Mouse (Mus musculus) hindbrain, embryonic 11.5 days (tissue): ENCODE measurements at regions not wholly inside any gene's neighbourhood (a gene's known extent, or its start where the extent isn't known, plus 50 kb on each side); places are given as distances from the start of the nearest gene placed in this dataset.

Experiments used
- ATAC-seq: fragments of 200-750 bp; cut with Nextera tagmentation; 2 replicates; pipeline ENCODE4 v1.8.0; 2017; ENCODE audit warnings: mild to moderate bottlenecking, moderate TSS enrichment, moderate library complexity; ENCODE audit not compliant: low FRiP score
- DNase-seq: peaks from one replicate; pipeline ENCODE4 v3.0.0-alpha.2; 2015; ENCODE audit warnings: low spot score
- H3K27ac ChIP-seq: fragments of 300-500 bp; sonication (generic); 2 replicates; pipeline ENCODE4 v1.5.1; 2014; ENCODE audit warnings: mild to moderate bottlenecking, low read depth, low read length
- H3K27me3 ChIP-seq: fragments of 300-500 bp; sonication (generic); 2 replicates; pipeline ENCODE4 v1.6.1; 2014; ENCODE audit warnings: mild to moderate bottlenecking, low read length, moderate library complexity, mixed read lengths; ENCODE audit not compliant: control insufficient read depth, insufficient read depth
- H3K36me3 ChIP-seq: fragments of 300-500 bp; sonication (generic); 2 replicates; pipeline ENCODE4 v1.6.1; 2014; ENCODE audit warnings: mild to moderate bottlenecking, low read length, moderate library complexity, mixed read lengths; ENCODE audit not compliant: control insufficient read depth, insufficient read depth
- H3K4me1 ChIP-seq: fragments of 300-500 bp; sonication (generic); replicated peaks from 2 replicates; pipeline ENCODE4 v1.6.1; 2014; ENCODE audit warnings: low read length, mixed read lengths; ENCODE audit not compliant: control insufficient read depth, insufficient read depth
- H3K4me2 ChIP-seq: fragments of 300-500 bp; sonication (generic); replicated peaks from 2 replicates; pipeline ENCODE4 v1.6.1; 2014; ENCODE audit warnings: mild to moderate bottlenecking, low read depth, low read length
- H3K4me3 ChIP-seq: fragments of 300-500 bp; sonication (generic); 2 replicates; pipeline ENCODE4 v1.5.1; 2014; ENCODE audit warnings: low read depth, low read length
- H3K9ac ChIP-seq: fragments of 300-500 bp; sonication (generic); 2 replicates; pipeline ENCODE4 v1.6.1; 2014; ENCODE audit warnings: low read depth, low read length
- H3K9me3 ChIP-seq: fragments of 300-500 bp; sonication (generic); 2 replicates; pipeline ENCODE4 v1.6.1; 2016; ENCODE audit warnings: low read length; ENCODE audit not compliant: control insufficient read depth
- WGBS: fragments of 180-500 bp; shearing (Covaris S2); extraction: QIAGEN DNeasy Blood & Tissue Kit; methylation state at CpG from one replicate; pipeline ENCODE4 v1.1.7; 2014; 5-methylcytosine and 5-hydroxymethylcytosine counted together

DNA sequence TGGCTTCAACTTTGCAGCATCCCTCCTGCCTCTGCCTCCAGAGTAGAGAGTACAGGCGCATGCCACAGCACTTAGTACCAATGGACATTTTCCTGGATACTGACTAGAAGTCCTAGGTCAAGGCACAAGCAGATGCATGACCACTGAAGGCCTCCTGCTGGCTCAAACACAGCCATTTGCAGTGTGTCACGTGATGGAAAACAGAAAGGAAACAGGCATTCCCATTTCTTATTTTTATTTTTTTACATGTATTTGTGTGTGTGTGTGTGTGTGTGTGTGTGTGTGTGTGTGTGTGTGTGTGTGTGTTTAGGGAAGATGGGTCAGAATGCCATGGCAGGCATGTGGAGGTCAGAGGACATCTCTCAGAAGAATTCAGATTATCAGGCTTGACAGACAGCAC is 65.6 kb downstream of the Thap12 start:
- no peak for ATAC-seq
- H3K9me3 ChIP-seq, result no peaks in the 10 kb centered on the region
- no peak overlapping the region for H3K4me2 ChIP-seq
- DNase-seq, result no peak
- no peak overlapping the region for H3K9ac ChIP-seq
- 87% methylated on average over 2 of the region's 2 CpGs for WGBS
- H3K4me1 ChIP-seq, result no peaks in the 10 kb centered on the region
- H3K27me3 ChIP-seq, result no peaks in the 10 kb centered on the region
- no peak overlapping the region for H3K27ac ChIP-seq
- no peaks in the 10 kb centered on the region for H3K36me3 ChIP-seq
- H3K4me3 ChIP-seq, result no peak overlapping the region

DNA sequence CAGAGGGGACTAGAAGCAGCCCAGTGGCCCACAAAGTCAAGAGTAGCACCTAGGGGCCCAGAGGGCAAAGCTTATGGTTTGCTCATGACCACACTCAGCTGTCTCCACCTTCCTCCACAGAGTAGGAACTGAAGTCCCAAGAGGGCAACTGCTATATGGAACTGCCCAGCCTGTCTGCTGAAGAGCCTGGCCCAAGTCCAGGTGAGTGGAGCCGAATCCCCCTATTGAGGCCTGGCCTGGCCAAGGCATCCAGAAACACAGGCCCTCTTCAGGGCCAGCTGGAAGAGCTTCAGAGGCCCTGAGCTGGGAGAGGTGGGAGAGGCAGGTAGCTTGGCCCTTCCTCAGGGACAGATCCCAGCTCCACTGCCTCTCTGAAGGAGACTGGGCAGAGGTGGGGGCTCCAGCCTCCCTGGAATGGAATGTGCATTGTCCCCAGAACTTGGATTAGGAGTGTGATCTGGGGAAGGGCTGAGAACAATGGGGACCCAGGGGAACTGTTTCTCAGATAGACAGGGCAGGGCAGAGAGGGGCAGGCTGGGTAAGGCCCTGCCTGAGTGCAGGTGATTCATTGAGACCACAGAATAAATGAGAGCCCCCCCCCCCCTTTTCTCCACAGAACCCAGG is 65.7 kb upstream of the Wnt11 start:
- ATAC-seq, result no peak
- no peak overlapping the region for H3K9ac ChIP-seq
- WGBS, result 87% methylated on average over 1 of the region's 1 CpGs

DNA sequence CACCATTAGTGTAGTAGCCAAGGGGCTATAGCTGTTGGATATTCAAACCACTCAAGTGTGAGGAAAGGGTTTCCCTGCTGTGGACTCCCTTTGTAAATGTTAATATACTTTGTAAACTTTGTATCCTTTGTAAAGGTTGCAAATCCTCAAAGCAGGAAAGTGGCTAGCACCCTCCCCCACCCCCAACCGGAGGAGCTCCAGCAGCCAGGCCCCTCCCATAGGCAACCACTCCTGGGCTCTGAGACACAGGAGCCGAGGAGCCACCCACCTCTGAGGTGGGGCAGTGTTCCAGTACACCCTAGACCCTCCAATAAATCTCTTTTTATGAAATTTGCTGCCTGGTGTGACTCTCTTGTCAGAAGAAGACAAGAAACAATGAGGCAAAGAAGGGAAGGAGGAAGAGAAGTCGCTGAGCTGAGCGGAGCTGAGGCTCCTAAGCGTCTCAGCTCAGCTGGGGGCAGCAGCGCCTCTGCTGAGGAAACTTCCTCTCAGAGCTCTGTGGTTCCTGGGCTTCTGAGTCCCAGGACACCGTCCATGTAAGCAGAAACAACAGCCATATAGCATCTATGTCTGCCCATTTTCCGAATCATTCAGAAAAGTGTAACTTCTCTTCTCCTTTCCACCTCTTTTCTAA is 64.5 kb upstream of the Wnt11 start:
- H3K27ac ChIP-seq, result no peak overlapping the region
- ATAC-seq (no peak), DNase-seq (peak; percentile 14)
- 5% methylated on average over 8 of the region's 8 CpGs for WGBS
- H3K4me3 ChIP-seq, result no peak overlapping the region
- H3K9me3 ChIP-seq, result no peaks in the 10 kb centered on the region
- no peak overlapping the region for H3K4me2 ChIP-seq
- H3K4me1 ChIP-seq, result no peaks in the 10 kb centered on the region
- no peaks in the 10 kb centered on the region for H3K27me3 ChIP-seq
- no peaks in the 10 kb centered on the region for H3K36me3 ChIP-seq
- no peak overlapping the region for H3K9ac ChIP-seq

More for the DNA sequence above, 65.7 kb upstream of the Wnt11 start:
- no peaks in the 10 kb centered on the region for H3K9me3 ChIP-seq
- H3K36me3 ChIP-seq, result no peaks in the 10 kb centered on the region
- H3K27ac ChIP-seq, result no peak overlapping the region
- no peak overlapping the region for H3K4me2 ChIP-seq
- no peak overlapping the region for H3K4me3 ChIP-seq
- no peak for DNase-seq
- no peaks in the 10 kb centered on the region for H3K27me3 ChIP-seq
- no peaks in the 10 kb centered on the region for H3K4me1 ChIP-seq

DNA sequence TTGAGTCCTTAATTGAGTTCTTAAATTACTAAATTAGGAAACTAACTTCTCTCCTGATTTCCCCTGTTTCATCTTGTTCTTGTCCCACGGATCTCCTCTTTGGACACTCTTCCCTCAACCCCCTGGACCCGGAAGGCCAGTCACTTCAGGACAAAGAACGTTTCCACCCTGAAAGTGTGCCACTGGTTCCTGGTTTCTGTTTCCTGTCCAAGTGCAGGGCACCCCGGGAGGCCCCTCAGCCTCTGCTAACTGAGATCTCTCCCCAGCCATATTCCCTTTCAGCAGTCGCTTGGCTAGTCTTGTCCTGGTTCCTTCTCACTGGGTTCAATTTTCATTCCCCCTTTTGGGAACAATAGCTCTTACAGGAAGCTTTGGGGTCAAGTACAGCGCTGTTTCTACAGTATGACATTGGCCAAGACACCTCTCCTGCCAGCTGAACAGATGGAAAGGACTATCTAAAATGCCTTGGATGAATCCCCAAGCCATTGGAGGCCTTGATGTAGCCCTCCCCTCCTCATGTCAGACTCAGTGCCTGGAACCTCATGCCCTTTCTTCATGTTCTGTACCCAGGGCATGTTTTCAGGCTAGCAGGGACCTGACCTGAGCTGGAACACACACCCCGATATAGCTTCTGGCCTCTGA is 63.7 kb upstream of the Wnt11 start:
- H3K9me3 ChIP-seq, result no peaks in the 10 kb centered on the region
- no peak for DNase-seq
- no peaks in the 10 kb centered on the region for H3K27me3 ChIP-seq
- no peaks in the 10 kb centered on the region for H3K4me1 ChIP-seq
- H3K4me3 ChIP-seq, result no peak overlapping the region
- H3K27ac ChIP-seq, result no peak overlapping the region
- ATAC-seq, result no peak
- H3K9ac ChIP-seq, result no peak overlapping the region
- 52% methylated on average over 7 of the region's 7 CpGs for WGBS
- no peak overlapping the region for H3K4me2 ChIP-seq
- H3K36me3 ChIP-seq, result no peaks in the 10 kb centered on the region

DNA sequence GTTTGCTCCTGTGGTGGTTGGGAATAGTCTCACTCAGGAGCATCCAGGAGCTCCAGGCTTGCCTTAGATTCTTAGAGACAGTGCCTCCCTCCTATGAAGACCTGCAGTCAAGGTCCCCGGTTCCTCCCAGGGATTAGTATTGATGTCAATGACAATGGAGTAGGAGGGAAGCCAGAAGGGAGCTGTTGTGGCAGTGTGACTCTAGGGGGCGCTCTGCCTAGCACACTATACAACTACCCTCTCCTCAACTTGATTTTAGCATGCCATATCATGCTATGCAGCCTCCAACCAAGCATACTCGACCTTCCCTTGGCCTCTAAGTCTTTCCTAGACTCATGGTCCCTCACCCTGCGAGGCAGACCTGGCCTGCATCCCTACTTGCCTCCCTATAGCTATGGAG is 60.3 kb upstream of the Wnt11 start:
- Histone ChIP-seq H3K4me1 (no peaks in the 10 kb centered on the region), H3K4me2 (no peak overlapping the region), H3K4me3 (no peak overlapping the region), H3K27me3 (no peaks in the 10 kb centered on the region), H3K9me3 (no peaks in the 10 kb centered on the region), H3K36me3 (no peaks in the 10 kb centered on the region), H3K9ac (no peak overlapping the region), H3K27ac (no peak overlapping the region)
- ATAC-seq (no peak), DNase-seq (no peak)
- 62% methylated on average over 4 of the region's 4 CpGs for WGBS

DNA sequence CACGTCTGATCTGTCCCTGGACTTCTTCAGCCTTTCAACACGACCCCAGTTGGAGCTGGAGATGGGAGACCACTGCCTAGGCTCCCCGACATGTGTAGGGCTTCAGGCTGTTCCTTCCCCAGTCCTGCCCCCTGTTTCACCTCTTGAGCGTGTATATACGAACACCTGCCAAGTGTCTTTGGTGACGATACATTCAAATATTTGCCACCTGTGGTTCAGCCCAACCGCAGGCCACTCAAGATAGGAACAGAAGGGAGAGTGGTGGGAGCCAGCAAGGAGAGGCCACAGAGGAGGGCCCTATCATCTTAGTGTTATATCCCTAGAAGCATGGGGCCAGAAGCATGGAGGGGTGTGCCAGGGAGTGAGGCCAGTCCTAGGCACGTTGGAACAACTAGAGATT is 59.9 kb upstream of the Wnt11 start:
- Histone ChIP-seq H3K36me3 (no peaks in the 10 kb centered on the region), H3K4me1 (no peaks in the 10 kb centered on the region), H3K9ac (no peak overlapping the region), H3K27me3 (no peaks in the 10 kb centered on the region), H3K27ac (no peak overlapping the region), H3K4me2 (no peak overlapping the region), H3K4me3 (no peak overlapping the region), H3K9me3 (no peaks in the 10 kb centered on the region)
- DNase-seq (no peak), ATAC-seq (no peak)
- WGBS, result 87% methylated on average over 8 of the region's 8 CpGs

DNA sequence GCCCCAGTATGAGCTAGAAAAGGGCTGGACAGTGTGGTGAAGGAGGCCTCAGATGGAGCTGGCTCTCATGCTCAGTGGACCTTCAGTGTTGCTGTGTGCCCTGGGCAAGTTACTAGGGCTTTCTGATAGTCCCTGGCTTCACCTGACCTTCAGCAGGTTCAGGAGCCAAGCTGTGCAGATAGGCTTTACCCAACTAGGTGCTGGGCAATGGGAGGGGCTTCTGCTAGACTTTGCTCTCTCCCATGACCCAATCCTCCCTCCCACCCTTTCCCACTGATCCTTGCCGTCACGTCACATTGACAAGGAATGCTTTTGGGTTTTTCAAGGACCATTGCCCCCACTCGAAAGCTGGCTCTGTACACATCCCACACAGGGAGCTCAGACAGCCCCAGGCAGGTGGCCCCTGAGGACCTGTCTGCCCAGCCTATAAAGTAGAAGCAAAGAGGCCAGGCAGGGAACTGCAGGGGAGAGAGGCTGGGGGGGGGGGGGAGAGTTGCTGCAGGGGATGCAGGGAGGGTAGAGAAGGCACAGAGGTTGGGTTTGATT is 57.5 kb upstream of the Wnt11 start:
- Histone ChIP-seq H3K4me2 (no peak overlapping the region), H3K27me3 (no peaks in the 10 kb centered on the region), H3K9me3 (no peaks in the 10 kb centered on the region), H3K4me3 (no peak overlapping the region), H3K36me3 (no peaks in the 10 kb centered on the region), H3K27ac (no peak overlapping the region), H3K4me1 (no peaks in the 10 kb centered on the region), H3K9ac (no peak overlapping the region)
- ATAC-seq, result no peak
- DNase-seq, result no peak
- WGBS, result 47% methylated on average over 3 of the region's 3 CpGs

DNA sequence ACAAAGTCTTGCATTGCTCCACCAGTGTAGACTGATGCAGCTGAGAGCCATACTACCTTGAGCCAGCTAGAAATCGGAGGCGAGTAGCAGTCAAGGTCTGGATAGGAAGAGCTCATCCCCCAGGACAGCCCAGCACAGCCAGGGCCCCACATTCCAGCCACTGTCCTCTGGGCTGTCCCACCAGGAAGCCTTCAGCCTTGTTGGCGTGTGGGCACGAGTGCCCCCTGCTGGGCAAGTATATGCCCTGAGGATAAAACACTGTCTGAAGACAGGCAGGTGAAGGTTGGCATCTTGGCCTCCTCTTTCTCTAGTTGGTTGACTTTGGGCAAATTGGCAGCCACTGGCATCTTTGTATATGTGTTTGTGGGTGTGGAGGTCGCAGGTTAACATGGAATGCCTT is 56.0 kb upstream of the Wnt11 start:
- Histone ChIP-seq H3K9me3 (no peaks in the 10 kb centered on the region), H3K27me3 (no peaks in the 10 kb centered on the region), H3K4me1 (no peaks in the 10 kb centered on the region; the same call in 1 of the 2 replicates), H3K27ac (no peak overlapping the region), H3K9ac (no peak overlapping the region), H3K36me3 (no peaks in the 10 kb centered on the region), H3K4me2 (no peak overlapping the region), H3K4me3 (no peak overlapping the region)
- ATAC-seq (no peak), DNase-seq (peak; percentile 78)
- 21% methylated on average over 5 of the region's 5 CpGs for WGBS

DNA sequence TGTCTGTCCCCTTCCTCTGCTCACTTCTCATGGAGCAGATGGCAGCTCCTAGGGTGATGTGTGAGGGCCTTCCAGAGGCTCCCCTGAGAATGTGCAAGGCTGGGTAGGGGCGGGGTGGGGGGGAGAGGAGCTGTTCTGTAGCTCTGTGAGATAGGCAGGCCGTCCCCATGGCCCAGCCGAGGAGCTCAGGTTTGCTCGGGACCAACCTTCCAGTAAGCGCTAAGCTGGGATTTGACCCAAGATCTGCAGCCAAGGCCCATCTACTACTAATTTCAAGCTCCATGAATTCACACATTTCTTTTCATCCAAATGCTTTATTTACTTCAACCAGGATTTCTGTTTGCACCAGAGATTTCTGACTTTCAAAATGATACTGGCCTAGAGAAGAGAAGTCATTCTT is 51.4 kb upstream of the Wnt11 start:
- H3K27me3 ChIP-seq, result no peaks in the 10 kb centered on the region
- ATAC-seq (no peak), DNase-seq (no peak)
- H3K27ac ChIP-seq, result no peak overlapping the region
- no peaks in the 10 kb centered on the region for H3K36me3 ChIP-seq
- H3K4me3 ChIP-seq, result no peak overlapping the region
- H3K4me2 ChIP-seq, result no peak overlapping the region
- H3K4me1 ChIP-seq, result no peaks in the 10 kb centered on the region; the same call in 1 of the 2 replicates
- WGBS, result 77% methylated on average over 5 of the region's 5 CpGs
- no peaks in the 10 kb centered on the region for H3K9me3 ChIP-seq
- no peak overlapping the region for H3K9ac ChIP-seq
